In genomic region chr17:35120745-35121142, GRCm38 (mm10) we compare ENCODE assay signal across 8 mouse cellular contexts. TPM values are rescaled to one million over a fixed set of nuclear protein-coding genes. Genes with fewer than 3 reads are reported as not detected.
DNase-seq lines count a peak whose midpoint lies in the region; ATAC-seq and TF ChIP-seq lines count a peak whose summit lies in the region.

No protein-coding gene starts in this region.

- no peak for DNase-seq in lung, embryonic 14.5 days
- DNase-seq in lung, adult 18-20 months = no peak
- DNase-seq in cerebellum, postnatal 10 days = peak; percentile 72 to 80
- DNase-seq in gastrocnemius, adult 8-10 months (ENCODE audit: low spot score in 2 of 2) = peak; percentile 26 to 32
- peak; percentile 46 for DNase-seq in limb, embryonic 10.5 days (ENCODE audit: low spot score)
- no peak for DNase-seq in spleen, postnatal 10 days (ENCODE audit: low spot score in 2 of 2)
- DNase-seq in right cerebral cortex, adult 18-20 months = no peak

- under 1% methylated on average over 33 of the region's 33 CpGs for WGBS in lung, embryonic 14.5 days
- under 1% methylated on average over 33 of the region's 33 CpGs for WGBS in limb, embryonic 10.5 days
- under 1% methylated on average over 33 of the region's 33 CpGs for WGBS in neural tube, embryonic 12.5 days

- no peaks in the 10 kb centered on the region for H3K27me3 ChIP-seq in lung, embryonic 14.5 days (ENCODE audit: insufficient read depth, low read length)
- no peaks in the 10 kb centered on the region for H3K27me3 ChIP-seq in limb, embryonic 10.5 days (ENCODE audit: low read depth, poor library complexity, severe bottlenecking)
- no peaks in the 10 kb centered on the region for H3K27me3 ChIP-seq in neural tube, embryonic 12.5 days (replicated peaks)

- TF ChIP-seq CTCF in lung, embryonic 14.5 days (IDR thresholded peaks at IDR 0.05; ENCODE audit: low read depth) = no peak

- H3K4me3 ChIP-seq in lung, embryonic 14.5 days (ENCODE audit: low read depth, low read length) = peak overlapping the region; percentile 96
- peak overlapping the region; percentile 89 for H3K4me3 ChIP-seq in limb, embryonic 10.5 days
- peak overlapping the region; percentile 90 for H3K4me3 ChIP-seq in neural tube, embryonic 12.5 days

- H3K9me3 ChIP-seq in lung, embryonic 14.5 days (ENCODE audit: low read depth, low read length) = no peaks in the 10 kb centered on the region
- H3K9me3 ChIP-seq in limb, embryonic 10.5 days (replicated peaks) = no peaks in the 10 kb centered on the region
- H3K9me3 ChIP-seq in neural tube, embryonic 12.5 days = no peaks in the 10 kb centered on the region

- ATAC-seq in lung, embryonic 14.5 days (ENCODE audit: insufficient read depth) = no peak
- ATAC-seq in neural tube, embryonic 12.5 days (ENCODE audit: low FRiP score, low read depth) = no peak; the same call in 1 of the 2 replicates

- peak overlapping the region; percentile 94 for H3K4me2 ChIP-seq in lung, embryonic 14.5 days
- H3K4me2 ChIP-seq in neural tube, embryonic 12.5 days (replicated peaks) = peak overlapping the region; percentile 97

- H3K27ac ChIP-seq in lung, embryonic 14.5 days (ENCODE audit: low read depth) = peak overlapping the region; percentile 67
- H3K27ac ChIP-seq in limb, embryonic 10.5 days = peak overlapping the region; percentile 90
- H3K27ac ChIP-seq in neural tube, embryonic 12.5 days = peak overlapping the region; percentile 22; the same call in 1 of the 2 replicates

- peaks cover 45% of the 10 kb centered on the region for H3K36me3 ChIP-seq in lung, embryonic 14.5 days (ENCODE audit: insufficient read depth)
- H3K36me3 ChIP-seq in limb, embryonic 10.5 days = peaks cover 60% of the 10 kb centered on the region
- peaks cover 45% of the 10 kb centered on the region for H3K36me3 ChIP-seq in neural tube, embryonic 12.5 days

- H3K4me1 ChIP-seq in lung, embryonic 14.5 days (ENCODE audit: insufficient read depth) = peaks cover 3% of the 10 kb centered on the region; the same call in 1 of the 2 replicates
- H3K4me1 ChIP-seq in limb, embryonic 10.5 days = peaks cover 29% of the 10 kb centered on the region
- peaks cover 16% of the 10 kb centered on the region for H3K4me1 ChIP-seq in neural tube, embryonic 12.5 days

- peak overlapping the region; percentile 97 for H3K9ac ChIP-seq in lung, embryonic 14.5 days
- peak overlapping the region; percentile 96 for H3K9ac ChIP-seq in neural tube, embryonic 12.5 days

RNA-seq across cellular contexts. Expression of gene Gpank1, which starts 0.5 kb away (rescaled TPM):
- polyA plus RNA-seq in lung, embryonic 14.5 days (2014; fragmentation: Nextera tagmentation; extraction: Ambion mirVana) = 18.3 and 19.0 TPM in 2 replicates
- total RNA-seq in gastrocnemius, adult 8-10 months (2022) = 10 to 100 TPM in 1 of 4 experiments, 1 to 10 TPM in 3; 8.6 to 11.4 (median 9.3) TPM
- polyA plus RNA-seq in limb, embryonic 10.5 days (2016; fragmentation: Nextera tagmentation; extraction: Ambion mirVana) = 33.9 and 35.8 TPM in 2 replicates
- polyA plus RNA-seq in neural tube, embryonic 12.5 days (2016; fragmentation: Nextera tagmentation; extraction: Ambion mirVana) = 24.9 and 28.0 TPM in 2 replicates

RNA-seq across cellular contexts. Expression of gene Csnk2b, which starts 1.1 kb away (rescaled TPM):
- 288 and 291 TPM in 2 replicates for polyA plus RNA-seq in lung, embryonic 14.5 days (2014; fragmentation: Nextera tagmentation; extraction: Ambion mirVana)
- total RNA-seq in gastrocnemius, adult 8-10 months (2022) = 100 to 1,000 TPM; 169 to 216 (median 180) TPM
- 299 and 317 TPM in 2 replicates for polyA plus RNA-seq in limb, embryonic 10.5 days (2016; fragmentation: Nextera tagmentation; extraction: Ambion mirVana)
- polyA plus RNA-seq in neural tube, embryonic 12.5 days (2016; fragmentation: Nextera tagmentation; extraction: Ambion mirVana) = 289 and 295 TPM in 2 replicates

RNA-seq across cellular contexts. Expression of gene D17H6S53E, which starts 5.4 kb away (rescaled TPM):
- polyA plus RNA-seq in lung, embryonic 14.5 days (2014; fragmentation: Nextera tagmentation; extraction: Ambion mirVana) = 6.8 and 7.6 TPM in 2 replicates
- 10 to 100 TPM; 13.6 to 22.6 (median 17.0) TPM for total RNA-seq in gastrocnemius, adult 8-10 months (2022)
- 8.4 and 8.5 TPM in 2 replicates for polyA plus RNA-seq in limb, embryonic 10.5 days (2016; fragmentation: Nextera tagmentation; extraction: Ambion mirVana)
- polyA plus RNA-seq in neural tube, embryonic 12.5 days (2016; fragmentation: Nextera tagmentation; extraction: Ambion mirVana) = 6.1 and 7.8 TPM in 2 replicates

RNA-seq across cellular contexts. Expression of gene Ly6g5b, which starts 5.5 kb away (rescaled TPM):
- polyA plus RNA-seq in lung, embryonic 14.5 days (2014; fragmentation: Nextera tagmentation; extraction: Ambion mirVana) = 1.1 TPM in 2 replicates
- total RNA-seq in gastrocnemius, adult 8-10 months (2022) = not detected
- polyA plus RNA-seq in limb, embryonic 10.5 days (2016; fragmentation: Nextera tagmentation; extraction: Ambion mirVana) = 1.4 and 1.7 TPM in 2 replicates
- 1.1 TPM in 2 replicates for polyA plus RNA-seq in neural tube, embryonic 12.5 days (2016; fragmentation: Nextera tagmentation; extraction: Ambion mirVana)

RNA-seq across cellular contexts. Expression of gene Apom, which starts 11.1 kb away (rescaled TPM):
- polyA plus RNA-seq in lung, embryonic 14.5 days (2014; fragmentation: Nextera tagmentation; extraction: Ambion mirVana) = 0.31 and 0.67 TPM in 2 replicates
- total RNA-seq in gastrocnemius, adult 8-10 months (2022) = not detected
- 0.39 and 0.56 TPM in 2 replicates for polyA plus RNA-seq in limb, embryonic 10.5 days (2016; fragmentation: Nextera tagmentation; extraction: Ambion mirVana)
- 0.32 and 0.93 TPM in 2 replicates for polyA plus RNA-seq in neural tube, embryonic 12.5 days (2016; fragmentation: Nextera tagmentation; extraction: Ambion mirVana)

Comparison
In these comparisons a context has a peak if more than half of its experiments do, and no peak if none do; other contexts are left out.
1. DNase-seq: peak in cerebellum, postnatal 10 days (2 of 2), gastrocnemius, adult 8-10 months (2 of 2) and limb, embryonic 10.5 days (single experiment); none in lung, embryonic 14.5 days (single experiment), lung, adult 18-20 months (0 of 2), spleen, postnatal 10 days (0 of 2) and right cerebral cortex, adult 18-20 months (single experiment).
2. H3K27ac ChIP-seq: peak in every context shown above with its lines; median percentile 90 in limb, embryonic 10.5 days; 67 in lung, embryonic 14.5 days; 22 in neural tube, embryonic 12.5 days.
3. Peak in every context shown above with its lines, with median percentiles within 50 percentile points of each other: H3K4me3 ChIP-seq.